Mouse (Mus musculus) E14TG2a.4 (cell line): ENCODE measurements around the gene Lrrc57.

Experiments
- CTCF ChIP-seq: conservative IDR thresholded peaks from 2 replicates; pipeline ENCODE4 v1.5.1; 2014; ENCODE audit warnings: low read length
- NANOG ChIP-seq: IDR thresholded peaks from 2 replicates; pipeline ENCODE4 v1.6.1; 2014; ENCODE audit warnings: borderline replicate concordance, low read length, mixed read lengths
- POU5F1 ChIP-seq: IDR thresholded peaks from 2 replicates; pipeline ENCODE4 v1.6.1; 2014; ENCODE audit warnings: low read length, borderline replicate concordance

DNA sequence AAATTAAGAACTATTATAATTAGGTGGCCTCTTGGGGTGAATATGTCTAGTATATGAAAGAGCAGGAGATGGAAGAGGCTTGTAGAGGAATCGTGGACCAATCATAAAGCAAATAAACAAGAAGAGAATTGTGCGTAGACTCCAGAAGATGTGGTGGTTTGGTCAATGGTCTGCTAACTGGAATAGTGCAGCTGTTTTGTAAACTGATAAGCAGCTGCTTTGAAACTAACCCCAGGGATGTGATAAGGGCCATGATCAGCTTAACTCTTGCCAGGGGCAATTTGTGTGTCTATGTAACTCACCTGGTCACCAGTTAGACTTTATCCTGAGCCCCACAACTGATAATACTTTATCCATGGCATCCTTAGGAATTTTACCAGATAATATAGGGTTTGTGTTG, 22.2 kb upstream of the Lrrc57 start:
- TF ChIP-seq CTCF (no peak), POU5F1 (no peak), NANOG (no peak)
